Mouse (Mus musculus) lung, adult 2 months (tissue): ENCODE measurements at regions not wholly inside any gene's neighbourhood (a gene's known extent, or its start where the extent isn't known, plus 50 kb on each side); places are given as distances from the start of the nearest gene placed in this dataset.

Source experiments
- CTCF ChIP-seq: fragments of 200-500 bp; IDR thresholded peaks from 2 replicates; pipeline ENCODE4 v1.5.1; 2011; ENCODE audit warnings: mild to moderate bottlenecking, low read length, control low read depth; ENCODE audit not compliant: insufficient read depth
- POLR2A ChIP-seq: fragments of 200-500 bp; IDR thresholded peaks from 2 replicates; pipeline ENCODE4 v1.6.1; 2011; ENCODE audit warnings: low read depth, mild to moderate bottlenecking, control low read depth, low read length, borderline replicate concordance; ENCODE audit errors: extremely low read depth

- no peak for TF ChIP-seq POLR2A
- no peak for TF ChIP-seq CTCF
Measured at GRCm38 (mm10) chr3:22023049-22023448, 53.4 kb upstream of the Tbl1xr1 start.
